Mouse (Mus musculus): ENCODE results near the gene Stat4.

Stat4 gene

GRCm38 (mm10) chr1:52144907-52145306 is 158.0 kb downstream of the Stat4 start:
- DNase-seq (ENCODE audit: low spot score in 2 of 2) = no peak

GRCm38 (mm10) chr1:52146214-52146970 is 159.4 kb downstream of the Stat4 start:
- DNase-seq (ENCODE audit: low spot score in 2 of 2) = peak in 1 of 2 experiments; percentile 41

- DNase-seq (ENCODE audit: low spot score in 2 of 2) = no peak
These were observed 160.5 kb downstream of the Stat4 start for GRCm38 (mm10) chr1:52147431-52147830.

- DNase-seq (ENCODE audit: low spot score in 2 of 2) = no peak
These were observed 161.2 kb downstream of the Stat4 start for GRCm38 (mm10) chr1:52148178-52148577.

- no peak for DNase-seq (ENCODE audit: low spot score in 2 of 2)
These were observed 161.7 kb downstream of the Stat4 start for GRCm38 (mm10) chr1:52148696-52149095.

- peak; percentile 38 to 49 for DNase-seq (ENCODE audit: low spot score in 2 of 2)
These were observed 163.0 kb downstream of the Stat4 start for GRCm38 (mm10) chr1:52149934-52150346.

- DNase-seq (ENCODE audit: low spot score in 2 of 2) = no peak
These were observed 163.7 kb downstream of the Stat4 start for GRCm38 (mm10) chr1:52150676-52151075.

- no peak for DNase-seq (ENCODE audit: low spot score in 2 of 2)
These were observed 164.2 kb downstream of the Stat4 start for GRCm38 (mm10) chr1:52151166-52151565.

GRCm38 (mm10) chr1:52152369-52152768 is 165.4 kb downstream of the Stat4 start:
- DNase-seq (ENCODE audit: low spot score in 2 of 2) = no peak

GRCm38 (mm10) chr1:52152936-52153335 is 166.0 kb downstream of the Stat4 start:
- no peak for DNase-seq (ENCODE audit: low spot score in 2 of 2)

GRCm38 (mm10) chr1:52154890-52155289 is 167.9 kb downstream of the Stat4 start:
- DNase-seq (ENCODE audit: low spot score in 2 of 2) = no peak

GRCm38 (mm10) chr1:52156351-52156750 is 169.4 kb downstream of the Stat4 start:
- DNase-seq (ENCODE audit: low spot score in 2 of 2) = no peak

All from frontal cortex, postnatal 14 days (tissue).